Mouse (Mus musculus): ENCODE results near the gene Otud4.
"Not testable (repeated sequence)": the region's sequence is repeated elsewhere in the genome, so short reads cannot be mapped to it uniquely, and the experiment has no call there.

Otud4 gene

DNA sequence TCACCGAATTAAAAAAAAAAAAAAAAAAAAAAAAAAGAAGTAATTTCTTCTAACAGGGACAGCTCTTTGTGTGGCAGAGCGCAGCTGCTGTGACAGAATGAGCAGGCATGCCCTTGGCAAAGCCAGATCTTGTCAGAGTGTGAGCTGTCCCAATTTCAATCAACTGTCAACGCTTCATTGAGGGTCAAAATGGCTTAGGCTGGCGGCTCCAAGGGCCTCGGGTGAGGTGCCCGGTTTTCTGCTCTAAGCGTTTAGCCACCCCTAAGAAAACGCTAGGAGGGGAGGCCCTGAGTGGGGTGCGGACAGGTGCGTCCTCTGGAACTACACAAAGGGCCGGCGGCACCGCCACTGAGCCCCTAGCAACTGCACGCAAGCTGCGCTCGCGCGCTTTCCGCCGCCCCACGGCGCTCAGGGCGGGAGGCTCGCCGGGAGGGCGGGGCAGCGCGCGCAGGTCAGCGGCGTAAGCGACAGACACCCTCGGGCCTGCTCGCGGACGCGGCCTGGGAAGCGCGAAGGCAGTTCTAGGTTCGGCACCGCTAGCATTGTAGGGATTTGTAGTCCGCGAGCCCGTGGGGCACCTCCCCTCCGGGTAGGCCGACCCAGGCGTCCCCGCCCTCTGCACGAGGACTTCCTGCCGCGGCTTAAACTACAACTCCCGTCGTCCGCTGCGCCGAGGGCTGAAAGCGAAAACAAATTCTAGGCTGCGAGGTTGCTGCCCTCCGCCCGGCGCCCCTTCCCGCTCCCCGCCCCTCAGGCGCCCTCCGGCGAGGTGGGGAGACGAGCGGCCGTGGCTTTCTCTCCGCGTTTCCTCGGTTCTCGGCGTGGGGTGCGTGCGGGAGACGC is 490 bp upstream of the Otud4 start:
- peak; percentile 89 for DNase-seq (ENCODE audit: low spot score)

DNA sequence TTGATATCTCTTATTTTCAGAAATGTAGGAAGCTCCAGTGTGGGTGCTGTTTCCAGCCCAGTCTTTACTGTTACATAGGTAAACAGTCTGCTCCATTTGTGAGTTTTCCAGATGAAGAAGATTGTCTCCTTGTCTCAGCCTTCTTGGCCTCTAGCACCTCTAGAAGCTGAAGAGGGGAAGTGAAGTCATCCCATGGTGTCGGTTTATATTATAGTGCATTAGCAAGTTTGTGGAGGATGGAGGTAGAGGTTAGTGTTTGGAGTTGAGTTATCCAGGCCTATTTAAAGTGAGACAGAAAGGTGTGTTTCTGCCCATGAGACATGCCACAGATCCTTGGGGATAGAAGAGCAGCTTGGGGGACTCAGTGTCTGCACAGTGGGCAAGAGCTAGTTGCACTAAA is 1.7 kb downstream of the Otud4 start:
- DNase-seq (ENCODE audit: low spot score): no peak

DNA sequence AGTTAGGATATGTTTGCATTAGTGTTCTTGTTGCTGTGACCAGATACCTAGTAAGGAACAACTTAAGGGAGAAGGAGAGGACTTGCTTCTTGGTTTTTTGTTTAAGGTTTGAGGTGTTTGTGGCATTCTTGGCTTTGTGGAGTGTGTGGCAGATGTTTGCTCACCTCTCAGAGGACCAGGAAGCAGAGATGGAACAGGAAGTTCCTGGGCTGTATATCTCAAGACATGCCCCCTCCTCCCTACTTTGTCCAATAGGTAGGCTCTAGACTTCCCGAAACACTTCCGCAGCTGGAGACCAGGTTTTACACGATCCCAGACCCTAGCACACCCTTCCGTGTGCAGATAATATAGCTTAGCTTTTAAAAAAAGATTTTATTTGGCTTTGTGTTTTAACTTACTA is 10.2 kb downstream of the Otud4 start:
- DNase-seq (ENCODE audit: low spot score): no peak

DNA sequence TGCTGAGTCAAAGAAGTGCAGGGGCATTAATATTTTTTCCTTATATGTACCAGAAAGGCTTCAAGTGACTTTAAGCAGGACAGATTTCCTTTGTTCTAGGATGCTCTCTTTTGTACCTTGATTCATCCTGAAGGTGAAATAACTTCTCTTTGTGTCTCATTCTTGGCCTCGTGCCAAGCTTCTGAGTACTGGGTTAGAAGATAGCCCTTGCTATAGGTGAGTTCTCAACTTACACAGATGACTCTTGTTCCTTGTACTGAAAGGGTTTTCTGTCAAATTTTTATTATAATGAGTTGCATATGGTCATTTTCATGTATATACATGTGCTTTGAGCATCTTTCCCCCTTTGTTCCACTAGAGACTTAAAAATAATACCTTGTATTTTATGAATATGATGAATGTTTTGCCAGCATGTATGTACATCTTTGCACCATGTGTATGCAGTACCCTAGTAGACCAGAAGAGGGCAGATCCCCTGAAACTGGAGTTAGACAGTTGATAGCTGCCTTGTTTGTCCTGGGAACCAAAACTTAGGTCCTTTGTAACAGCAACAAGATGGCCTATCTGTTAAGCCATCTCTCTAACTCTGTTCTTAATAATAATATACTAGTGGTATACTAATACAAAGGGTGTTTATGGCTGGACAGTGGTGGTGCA is 10.9 kb downstream of the Otud4 start:
- DNase-seq (ENCODE audit: low spot score): no peak

DNA sequence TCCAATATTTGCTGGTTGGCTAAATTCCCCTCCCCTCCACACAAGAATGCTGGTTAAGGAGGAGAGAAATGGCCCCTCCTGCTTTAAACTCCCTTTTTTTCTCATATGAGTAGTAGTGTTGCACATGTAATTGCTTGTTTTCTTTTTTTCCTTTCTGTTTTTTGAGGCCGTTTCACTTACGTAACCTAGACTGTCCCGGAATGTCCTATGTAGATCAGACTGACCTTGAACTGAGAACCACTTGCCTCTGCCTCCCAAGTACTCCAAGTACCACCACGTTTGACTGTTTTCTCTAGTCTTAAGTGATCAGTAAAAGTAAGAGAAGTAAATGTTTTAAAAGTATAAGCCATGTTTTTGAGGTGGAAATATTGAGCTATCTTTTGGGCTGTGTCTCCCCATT is 14.3 kb downstream of the Otud4 start:
- DNase-seq (ENCODE audit: low spot score): no peak

DNA sequence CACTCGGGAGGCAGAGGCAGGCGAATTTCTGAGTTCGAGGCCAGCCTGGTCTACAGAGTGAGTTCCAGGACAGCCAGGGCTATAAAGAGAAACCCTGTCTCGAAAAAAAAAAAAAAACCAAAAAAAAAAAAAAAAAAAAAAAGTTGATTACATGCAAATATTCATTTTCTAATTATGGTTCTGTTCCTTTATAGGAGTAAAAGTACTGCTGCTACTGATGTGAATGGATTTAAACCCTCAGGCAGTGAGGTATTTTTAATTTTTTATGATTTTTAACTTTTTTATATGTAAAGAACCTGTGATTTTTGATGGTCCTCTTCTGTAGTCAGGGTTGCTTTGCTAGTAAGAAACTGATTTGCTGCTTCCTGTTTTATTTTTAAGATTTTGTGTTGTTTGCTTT is 19.3 kb downstream of the Otud4 start:
- DNase-seq (ENCODE audit: low spot score): not testable (repeated sequence)

DNA sequence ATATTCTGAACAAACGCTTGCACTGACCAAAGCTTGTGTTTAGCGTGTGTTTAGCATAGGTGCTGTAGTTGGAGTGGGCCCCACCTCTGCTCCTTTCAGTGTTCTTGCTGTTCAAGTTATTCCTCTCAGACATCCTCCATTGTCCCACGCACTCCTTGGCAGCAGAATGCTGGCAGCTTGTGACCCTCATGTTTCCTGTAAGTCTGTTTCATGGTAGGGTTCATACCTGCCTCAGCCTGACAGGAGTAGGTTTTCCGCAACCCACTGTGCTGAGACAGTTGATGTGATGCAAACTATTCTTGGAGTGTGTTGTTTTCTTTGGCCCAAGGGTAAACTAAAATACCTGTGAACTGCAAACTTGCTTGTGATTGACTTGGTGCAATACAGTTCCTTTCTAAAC is 37.0 kb downstream of the Otud4 start:
- DNase-seq (ENCODE audit: low spot score): no peak

DNA sequence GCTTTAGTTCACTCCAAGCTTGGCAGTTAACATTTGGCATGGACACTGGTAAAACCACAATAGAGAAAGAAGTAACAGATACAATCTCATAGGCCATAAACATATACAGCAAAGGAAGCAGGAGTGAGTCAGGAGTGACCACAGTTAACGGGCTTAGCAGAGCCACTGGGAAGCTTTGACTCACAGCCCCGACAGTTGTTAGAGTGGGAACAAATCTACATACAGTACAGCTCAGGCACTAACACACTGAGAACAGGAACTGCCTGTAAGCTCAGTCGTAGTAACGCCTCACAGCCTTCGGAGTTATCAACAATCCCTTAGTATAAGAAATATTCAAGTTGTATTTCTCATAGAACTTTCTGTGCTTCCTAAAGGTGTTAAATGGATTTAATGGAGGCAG is 39.6 kb downstream of the Otud4 start:
- DNase-seq (ENCODE audit: low spot score): no peak

DNA sequence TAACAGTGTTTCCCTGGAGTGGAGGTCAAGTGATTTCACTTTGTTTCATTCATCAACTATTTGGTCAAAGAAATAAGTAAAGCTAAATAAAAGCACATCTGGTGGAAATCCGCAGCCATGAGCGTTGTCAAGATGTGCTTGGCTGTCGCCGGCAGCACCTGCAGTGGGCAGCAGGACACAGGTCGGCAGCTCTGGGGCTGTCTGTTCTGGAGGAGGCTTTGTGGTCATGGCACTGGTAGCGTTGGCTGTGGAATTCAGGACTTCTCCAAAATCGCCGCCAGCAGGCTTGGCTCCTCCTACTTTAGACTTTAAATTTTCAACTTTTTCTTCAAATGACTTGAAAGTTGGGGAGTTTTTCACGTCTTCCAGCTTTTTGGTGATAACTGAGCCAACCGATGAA is 40.7 kb downstream of the Otud4 start:
- DNase-seq (ENCODE audit: low spot score): not testable (repeated sequence)

DNA sequence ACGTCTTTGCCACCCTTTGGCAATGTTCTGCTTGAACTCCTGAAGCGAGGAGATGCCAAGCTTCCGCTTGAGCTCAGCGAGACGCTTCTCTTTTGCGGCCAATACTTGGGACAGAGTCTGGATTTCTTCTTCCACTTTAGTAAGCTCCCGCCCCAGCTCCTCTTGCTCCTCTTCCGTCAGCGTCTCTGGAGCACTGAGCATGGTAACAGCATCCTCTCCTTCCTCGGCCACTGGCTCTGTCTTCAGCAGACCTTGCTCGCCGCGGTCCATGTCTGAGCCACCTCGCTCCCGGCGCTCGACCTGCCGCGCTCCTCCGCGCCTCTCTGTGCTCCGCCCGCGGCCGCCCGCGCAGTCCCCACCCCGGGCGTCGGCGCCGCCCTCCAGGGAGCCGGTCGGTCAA is 41.1 kb downstream of the Otud4 start:
- no peak for DNase-seq (ENCODE audit: low spot score)

DNA sequence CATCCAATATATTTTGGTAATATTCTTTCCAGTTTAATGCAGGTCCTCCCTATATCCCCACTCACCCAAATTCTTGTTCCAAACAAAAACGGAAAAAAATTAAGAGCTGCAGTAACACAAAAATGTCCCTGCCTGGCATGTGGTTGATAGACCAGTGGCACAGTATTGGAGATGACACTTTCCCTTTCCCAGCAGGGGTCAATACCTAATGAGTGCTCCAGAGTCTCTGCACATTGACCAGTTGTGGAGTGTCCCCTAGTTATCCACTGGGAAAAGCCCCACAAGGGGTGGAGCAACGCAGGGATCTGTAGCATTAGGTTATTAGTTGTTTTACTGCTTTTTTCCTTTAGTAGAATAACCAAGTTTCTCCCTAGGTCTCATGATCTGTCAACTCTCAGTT is 41.5 kb downstream of the Otud4 start:
- DNase-seq (ENCODE audit: low spot score): no peak

DNA sequence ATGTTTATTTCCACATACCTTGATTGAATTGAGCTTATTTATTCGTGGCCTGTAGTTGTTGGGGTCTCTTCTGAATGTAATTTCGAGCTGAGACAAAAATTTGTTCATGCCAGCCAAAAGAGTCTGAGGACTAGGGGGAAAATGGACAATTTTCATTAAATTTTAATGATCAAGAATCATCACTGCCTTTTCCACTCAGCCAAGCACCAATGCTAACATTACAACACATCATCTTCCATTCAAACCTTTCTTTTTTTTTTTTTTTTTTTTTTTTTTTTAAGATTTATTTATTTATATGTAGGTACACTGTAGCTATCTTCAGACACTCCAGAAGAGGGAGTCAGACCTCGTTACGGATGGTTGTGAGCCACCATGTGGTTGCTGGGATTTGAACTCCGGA is 46.5 kb downstream of the Otud4 start:
- DNase-seq (ENCODE audit: low spot score): not testable (repeated sequence)

DNA sequence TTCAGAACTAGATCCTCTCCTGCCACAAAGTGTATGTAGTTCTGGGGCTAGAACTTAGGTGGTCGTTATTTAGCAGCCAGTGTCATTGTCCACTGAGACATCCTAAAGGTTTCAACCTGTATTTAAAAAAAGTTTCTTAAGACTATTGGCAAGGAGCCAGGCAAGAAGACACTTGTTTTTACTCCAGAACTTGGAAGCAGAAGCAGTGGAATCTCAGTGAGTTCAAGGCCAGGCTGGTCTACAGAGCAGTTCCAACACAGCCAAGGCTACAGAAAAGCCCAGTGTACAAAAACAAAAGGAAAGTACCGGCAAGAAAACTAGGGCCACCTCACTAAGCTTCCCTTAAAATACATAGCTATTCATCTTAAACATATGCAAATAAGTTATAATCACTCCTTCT is 53.1 kb downstream of the Otud4 start:
- no peak for DNase-seq (ENCODE audit: low spot score)

DNA sequence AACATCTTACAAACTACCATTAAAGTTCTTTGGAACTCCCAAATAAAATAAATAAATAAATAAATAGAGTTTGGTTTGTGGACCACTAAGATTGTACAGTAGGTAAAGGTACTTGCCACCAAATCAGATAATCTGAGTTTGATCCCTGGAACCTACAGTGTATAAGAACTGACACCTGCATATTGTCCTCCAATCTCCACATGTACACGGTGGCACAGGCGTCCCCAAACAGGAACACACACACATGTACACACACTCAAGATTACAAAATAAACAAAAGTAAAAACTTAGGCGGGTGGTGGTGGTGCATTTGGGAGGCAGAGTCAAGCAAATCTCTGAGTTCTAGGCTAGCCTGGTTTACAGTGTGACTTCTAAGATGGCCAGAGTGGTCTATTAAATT is 67.3 kb downstream of the Otud4 start:
- DNase-seq (ENCODE audit: low spot score): no peak

DNA sequence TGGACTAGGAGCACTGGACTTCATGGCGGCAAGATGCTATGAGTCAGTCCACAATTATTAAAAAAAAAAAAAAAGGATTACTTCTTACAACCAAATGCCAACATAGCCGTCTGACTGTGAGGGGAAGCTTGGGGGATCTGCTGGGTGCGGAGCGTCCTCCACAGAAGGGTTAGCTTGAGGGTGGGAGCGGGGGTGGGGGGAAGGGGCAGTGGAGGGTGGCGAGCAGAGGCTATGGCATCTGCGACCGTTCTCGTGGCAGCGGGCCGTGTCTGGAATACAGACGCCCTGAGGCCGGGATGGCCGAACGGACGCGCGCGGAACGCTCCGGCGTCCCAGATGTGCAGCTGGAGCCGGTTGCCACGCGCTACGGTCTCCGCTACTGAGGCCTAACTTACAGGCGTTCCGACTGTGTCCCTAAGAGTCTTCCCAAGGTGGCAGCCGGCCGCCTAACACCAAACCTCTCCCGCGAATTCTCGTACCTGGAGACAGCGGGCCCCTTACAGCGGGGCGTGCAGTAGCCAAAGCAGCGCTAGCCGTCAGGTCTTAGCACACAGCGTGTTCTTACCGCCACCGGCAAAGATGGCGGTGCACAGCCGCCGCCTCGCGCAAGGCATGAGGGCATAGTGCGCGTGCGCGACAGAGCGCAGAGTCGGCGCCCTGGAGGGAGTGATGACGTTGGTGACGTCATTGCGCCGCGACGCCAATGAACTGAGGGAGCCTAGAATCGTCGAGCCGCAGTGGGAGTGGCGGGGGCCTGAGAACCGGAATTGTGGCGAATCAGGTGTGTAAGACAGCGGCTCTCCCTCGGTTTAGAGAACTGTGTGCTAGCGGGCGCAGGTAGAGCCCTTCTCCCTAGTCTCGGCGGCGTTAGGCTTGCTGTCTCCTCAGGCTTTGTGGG is 71.9 kb downstream of the Otud4 start, which contains the start of the genes Abce1 and Anapc10:
Gene Abce1, minus strand, starts transcription at position 677 of the 898 bp plus-strand sequence.
Gene Anapc10, plus strand, starts transcription at position 757 of the 898 bp plus-strand sequence.
- DNase-seq (ENCODE audit: low spot score): peak; percentile 93

DNA sequence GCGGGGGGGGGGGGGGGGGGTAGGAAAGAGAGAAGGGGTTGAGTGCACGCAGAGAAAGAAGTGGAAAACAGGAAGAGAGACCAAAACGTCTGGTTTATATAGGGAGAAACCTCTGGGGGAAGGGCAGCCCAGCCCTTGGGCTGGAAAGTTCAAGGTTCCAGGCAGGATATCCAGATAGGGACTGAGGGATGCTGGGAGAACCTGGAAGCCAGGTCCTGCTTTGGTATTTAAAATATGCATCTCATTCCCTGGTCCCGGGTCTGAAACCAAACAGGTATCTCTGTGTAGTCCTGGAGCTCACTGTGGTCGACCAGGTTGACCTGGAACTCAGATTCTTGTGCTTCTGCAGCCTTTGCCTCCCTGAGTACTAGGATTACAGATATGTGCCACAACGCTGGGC is 73.3 kb downstream of the Otud4 start:
- no peak for DNase-seq (ENCODE audit: low spot score)

DNA sequence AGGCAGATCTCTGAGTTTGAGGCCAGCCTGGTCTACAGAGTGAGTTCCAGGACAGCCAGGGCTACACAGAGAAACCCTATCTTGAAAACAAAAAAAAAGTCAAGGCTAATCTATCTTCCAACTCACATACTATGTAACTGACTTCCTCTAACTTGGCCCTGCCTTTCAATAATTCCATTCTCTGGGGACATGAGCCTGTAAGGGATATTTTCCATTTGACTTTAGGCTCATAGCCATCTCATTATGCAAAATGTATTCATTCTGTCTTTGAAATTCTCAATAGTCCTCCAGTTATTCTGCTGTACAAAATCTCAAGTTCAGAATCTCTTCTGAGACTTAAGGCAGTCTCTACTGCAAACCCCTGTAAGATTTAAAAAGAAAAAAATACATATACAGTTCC is 82.1 kb downstream of the Otud4 start:
- DNase-seq (ENCODE audit: low spot score): no peak

DNA sequence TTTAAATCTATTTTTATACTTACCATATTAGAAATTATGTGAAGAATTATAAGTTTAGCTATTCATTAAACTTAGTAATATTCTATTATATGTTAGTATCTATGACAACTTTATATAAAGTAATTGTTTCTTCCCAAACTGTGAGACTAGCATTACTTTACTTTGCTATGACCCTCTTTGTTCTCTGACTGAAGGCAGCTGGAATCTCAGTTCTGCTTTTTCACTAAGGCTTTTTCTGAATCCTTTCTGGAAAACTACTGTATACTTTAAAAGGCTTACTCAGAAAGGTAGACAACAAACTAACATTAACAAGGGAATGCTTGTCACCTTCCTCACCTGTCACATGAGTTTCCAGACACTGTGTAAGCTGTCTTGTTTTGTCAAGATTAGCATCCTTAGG is 83.9 kb downstream of the Otud4 start:
- no peak for DNase-seq (ENCODE audit: low spot score)

DNA sequence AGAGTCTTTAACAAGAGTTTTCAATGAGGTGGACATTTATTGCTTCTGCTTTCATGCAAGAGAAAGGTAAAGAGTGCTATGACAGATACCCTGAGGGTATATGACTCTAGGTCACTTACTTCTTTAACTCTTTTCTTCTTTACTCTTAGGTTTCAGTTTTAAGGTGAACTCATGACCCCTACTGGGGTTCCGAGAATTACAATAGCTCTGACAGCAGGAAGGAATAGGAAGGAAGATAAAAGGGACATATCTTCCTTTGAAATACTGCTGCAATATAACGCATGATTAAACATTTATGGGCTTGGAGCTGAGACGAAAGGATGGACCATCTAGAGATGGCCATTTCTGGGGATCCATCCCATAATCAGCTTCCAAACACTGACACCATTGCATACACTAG is 85.2 kb downstream of the Otud4 start:
- no peak for DNase-seq (ENCODE audit: low spot score)

Measured in ovary, postnatal 10 days (tissue).